Mouse (Mus musculus): ENCODE results near the gene Trim63. TPM values are rescaled to one million over a fixed set of nuclear protein-coding genes. Genes with fewer than 3 reads are reported as not detected.

The Trim63 gene
- polyA plus RNA-seq, 1 experiment: 7.4 TPM

DNA sequence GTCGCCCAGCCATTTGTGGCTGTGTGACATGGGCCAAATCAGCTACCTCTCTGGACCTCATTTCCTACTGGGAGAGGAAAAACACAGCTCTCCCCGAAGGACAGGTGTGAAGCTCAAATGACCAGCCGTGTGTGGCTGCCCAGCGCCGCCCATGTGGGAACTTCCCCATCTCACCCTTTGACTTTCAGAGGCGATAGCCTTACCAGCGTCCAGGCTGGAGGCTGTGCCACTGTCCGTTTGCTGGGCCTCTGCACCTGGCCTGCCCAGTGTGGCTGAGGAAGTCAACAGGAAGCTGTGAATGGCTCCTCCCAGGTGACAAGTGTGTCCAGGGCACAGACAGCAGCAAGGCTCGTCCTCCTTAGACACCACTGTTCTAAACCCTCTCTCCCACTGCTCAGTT lies 3.1 kb upstream of the Trim63 start:
- Histone ChIP-seq H3K36me3 (ENCODE audit: control insufficient read depth, insufficient read depth, low read length) (no peaks in the 10 kb centered on the region), H3K27me3 (replicated peaks; ENCODE audit: control insufficient read depth, insufficient read depth, low read length) (no peaks in the 10 kb centered on the region), H3K4me3 (ENCODE audit: insufficient read depth, low read depth, low read length) (no peak overlapping the region), H3K4me1 (ENCODE audit: control insufficient read depth, insufficient read depth, low read length) (peaks cover 3% of the 10 kb centered on the region; the same call in 1 of the 2 replicates), H3K27ac (ENCODE audit: insufficient read depth, low read depth, low read length) (no peak overlapping the region)
- WGBS: 77% methylated on average over 9 of the region's 9 CpGs
- TF ChIP-seq POLR2A (IDR thresholded peaks at IDR 0.05; ENCODE audit: low read depth, low read length) (no peak), CTCF (conservative IDR thresholded peaks at IDR 0.05; ENCODE audit: insufficient read depth, insufficient read length, low read depth, low read length) (no peak)
- DNase-seq: no peak

DNA sequence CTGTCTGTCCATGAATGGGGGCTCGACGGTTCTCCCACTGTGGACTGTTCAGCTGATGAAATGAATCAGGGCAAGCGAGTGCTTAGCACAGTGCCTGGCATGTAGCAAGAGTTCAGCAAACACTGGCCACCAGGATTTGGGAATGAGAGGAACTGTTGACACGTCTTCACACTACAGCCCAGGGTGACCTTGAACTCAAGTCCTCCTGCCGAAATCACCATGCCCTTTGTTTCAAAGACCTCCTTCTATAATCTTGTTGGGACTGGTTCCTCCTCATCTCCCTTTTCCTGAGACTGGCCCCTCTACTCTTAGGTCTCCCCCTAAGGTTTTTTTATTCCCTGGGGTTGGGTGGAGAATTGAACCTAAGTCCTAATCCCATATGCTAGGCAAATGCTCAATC lies 2.6 kb upstream of the Trim63 start:
- no peaks in the 10 kb centered on the region for H3K27me3 ChIP-seq (replicated peaks; ENCODE audit: control insufficient read depth, insufficient read depth, low read length)
- 92% methylated on average over 5 of the region's 5 CpGs for WGBS
- H3K36me3 ChIP-seq (ENCODE audit: control insufficient read depth, insufficient read depth, low read length): no peaks in the 10 kb centered on the region
- H3K4me3 ChIP-seq (ENCODE audit: insufficient read depth, low read depth, low read length): no peak overlapping the region
- DNase-seq: no peak
- H3K4me1 ChIP-seq (ENCODE audit: control insufficient read depth, insufficient read depth, low read length): no peaks in the 10 kb centered on the region; the same call in 1 of the 2 replicates
- TF ChIP-seq POLR2A (IDR thresholded peaks at IDR 0.05; ENCODE audit: low read depth, low read length): no peak
- no peak for TF ChIP-seq CTCF (conservative IDR thresholded peaks at IDR 0.05; ENCODE audit: insufficient read depth, insufficient read length, low read depth, low read length)
- H3K27ac ChIP-seq (ENCODE audit: insufficient read depth, low read depth, low read length): no peak overlapping the region

DNA sequence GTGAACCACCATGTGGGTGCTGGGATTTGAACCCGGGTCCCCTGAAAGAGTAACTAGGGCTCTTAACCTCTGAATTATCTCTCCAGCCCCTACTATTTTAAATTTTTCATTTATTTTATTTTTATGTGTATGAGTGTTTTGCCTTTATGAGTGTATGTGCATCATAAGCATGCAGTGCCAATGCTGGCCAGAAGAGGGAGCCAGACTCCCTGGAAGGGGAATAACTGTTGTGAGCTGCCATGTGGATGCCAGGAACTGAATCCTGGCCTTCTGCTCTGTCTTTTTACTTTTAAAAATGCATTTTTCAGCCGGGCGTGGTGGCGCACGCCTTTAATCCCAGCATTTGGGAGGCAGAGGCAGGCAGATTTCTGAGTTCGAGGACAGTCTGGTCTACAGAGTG lies 2.0 kb upstream of the Trim63 start:
- WGBS: 95% methylated on average over 6 of the region's 6 CpGs
- TF ChIP-seq POLR2A (IDR thresholded peaks at IDR 0.05; ENCODE audit: low read depth, low read length) (no peak), CTCF (conservative IDR thresholded peaks at IDR 0.05; ENCODE audit: insufficient read depth, insufficient read length, low read depth, low read length) (peak; percentile 26; the same call in 1 of the 2 replicates)
- Histone ChIP-seq H3K4me3 (ENCODE audit: insufficient read depth, low read depth, low read length) (no peak overlapping the region), H3K27me3 (replicated peaks; ENCODE audit: control insufficient read depth, insufficient read depth, low read length) (no peaks in the 10 kb centered on the region), H3K27ac (ENCODE audit: insufficient read depth, low read depth, low read length) (no peak overlapping the region), H3K36me3 (ENCODE audit: control insufficient read depth, insufficient read depth, low read length) (no peaks in the 10 kb centered on the region), H3K4me1 (ENCODE audit: control insufficient read depth, insufficient read depth, low read length) (no peaks in the 10 kb centered on the region; the same call in 1 of the 2 replicates)
- no peak for DNase-seq

DNA sequence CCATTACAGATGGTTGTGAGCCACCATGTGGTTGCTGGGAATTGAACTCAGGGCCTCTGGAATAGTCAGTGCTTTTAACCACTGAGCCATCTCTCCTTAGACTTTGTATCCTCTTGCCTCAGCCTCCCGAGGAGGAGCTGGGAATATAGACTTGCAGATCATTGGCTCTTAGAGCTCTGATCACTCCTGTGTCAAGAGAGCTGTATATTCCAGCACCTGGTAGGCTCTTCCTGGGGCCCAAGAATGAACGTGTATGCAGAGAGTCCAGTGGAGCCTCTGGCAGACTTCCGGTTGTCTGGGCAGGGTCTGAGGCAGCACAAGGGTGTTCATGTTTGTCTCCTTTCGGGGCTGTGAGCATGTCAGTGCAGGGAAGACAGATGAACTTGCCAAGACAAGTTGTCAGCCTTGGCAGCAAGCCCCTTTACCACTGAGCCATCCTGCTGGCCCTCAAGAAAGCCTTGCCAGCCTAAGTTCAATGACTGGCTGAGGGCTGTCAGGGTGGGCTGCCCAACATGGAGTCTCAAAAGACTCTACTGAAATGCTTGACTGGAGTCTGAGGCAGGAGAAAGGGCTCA lies 752 bp upstream of the Trim63 start:
- H3K36me3 ChIP-seq (ENCODE audit: control insufficient read depth, insufficient read depth, low read length): no peaks in the 10 kb centered on the region
- TF ChIP-seq CTCF (conservative IDR thresholded peaks at IDR 0.05; ENCODE audit: insufficient read depth, insufficient read length, low read depth, low read length): no peak
- H3K4me3 ChIP-seq (ENCODE audit: insufficient read depth, low read depth, low read length): no peak overlapping the region
- no peaks in the 10 kb centered on the region for H3K27me3 ChIP-seq (replicated peaks; ENCODE audit: control insufficient read depth, insufficient read depth, low read length)
- WGBS: 84% methylated on average over 4 of the region's 4 CpGs
- no peaks in the 10 kb centered on the region; the same call in 1 of the 2 replicates for H3K4me1 ChIP-seq (ENCODE audit: control insufficient read depth, insufficient read depth, low read length)
- H3K27ac ChIP-seq (ENCODE audit: insufficient read depth, low read depth, low read length): no peak overlapping the region
- no peak for DNase-seq

DNA sequence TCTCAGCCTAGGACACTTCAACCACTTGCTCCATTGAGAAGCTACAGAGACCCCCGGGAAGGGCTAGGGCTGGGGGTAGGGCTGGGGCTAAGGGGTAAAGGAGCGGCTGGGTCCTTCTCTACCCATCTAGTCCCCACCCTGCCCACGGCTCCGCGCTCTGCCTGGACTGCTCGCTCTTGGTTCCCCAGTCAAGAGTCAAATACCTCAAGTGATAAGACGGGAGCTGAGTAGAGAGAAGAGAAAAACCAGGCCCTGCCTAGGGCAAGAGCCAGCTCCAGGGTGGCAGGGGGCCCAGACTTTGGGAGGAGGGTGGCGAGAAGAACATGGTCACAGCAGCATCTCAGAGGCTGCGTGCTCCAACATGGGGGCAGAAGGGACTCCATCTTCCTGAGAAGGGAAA lies 550 bp downstream of the Trim63 start:
- WGBS: 80% methylated on average over 9 of the region's 9 CpGs
- TF ChIP-seq POLR2A (IDR thresholded peaks at IDR 0.05; ENCODE audit: low read depth, low read length) (no peak), CTCF (conservative IDR thresholded peaks at IDR 0.05; ENCODE audit: insufficient read depth, insufficient read length, low read depth, low read length) (no peak)
- no peak overlapping the region for H3K4me3 ChIP-seq (ENCODE audit: insufficient read depth, low read depth, low read length)
- H3K36me3 ChIP-seq (ENCODE audit: control insufficient read depth, insufficient read depth, low read length): no peaks in the 10 kb centered on the region
- no peak overlapping the region for H3K27ac ChIP-seq (ENCODE audit: insufficient read depth, low read depth, low read length)
- no peak for DNase-seq
- H3K4me1 ChIP-seq (ENCODE audit: control insufficient read depth, insufficient read depth, low read length): no peaks in the 10 kb centered on the region
- no peaks in the 10 kb centered on the region for H3K27me3 ChIP-seq (replicated peaks; ENCODE audit: control insufficient read depth, insufficient read depth, low read length)

DNA sequence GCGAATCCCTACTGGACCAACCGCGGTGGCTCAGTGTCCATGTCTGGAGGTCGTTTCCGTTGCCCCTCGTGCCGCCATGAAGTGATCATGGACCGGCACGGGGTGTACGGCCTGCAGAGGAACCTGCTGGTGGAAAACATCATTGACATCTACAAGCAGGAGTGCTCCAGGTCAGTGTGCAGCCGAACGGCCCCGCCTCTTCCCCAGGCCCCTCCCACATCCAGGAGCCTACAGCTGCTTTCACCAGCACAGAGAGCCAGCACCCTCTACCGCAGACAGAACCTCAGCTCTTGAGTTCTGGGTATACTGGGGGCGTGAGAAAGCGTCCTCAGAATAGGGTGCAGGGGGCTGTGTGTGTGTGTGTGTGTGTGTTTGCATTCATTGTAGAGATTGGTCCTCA lies 1.5 kb downstream of the Trim63 start:
- DNase-seq: peak; percentile 46
- TF ChIP-seq POLR2A (IDR thresholded peaks at IDR 0.05; ENCODE audit: low read depth, low read length) (no peak), CTCF (conservative IDR thresholded peaks at IDR 0.05; ENCODE audit: insufficient read depth, insufficient read length, low read depth, low read length) (no peak)
- H3K36me3 ChIP-seq (ENCODE audit: control insufficient read depth, insufficient read depth, low read length): no peaks in the 10 kb centered on the region
- no peak overlapping the region for H3K4me3 ChIP-seq (ENCODE audit: insufficient read depth, low read depth, low read length)
- H3K4me1 ChIP-seq (ENCODE audit: control insufficient read depth, insufficient read depth, low read length): no peaks in the 10 kb centered on the region
- H3K27me3 ChIP-seq (replicated peaks; ENCODE audit: control insufficient read depth, insufficient read depth, low read length): no peaks in the 10 kb centered on the region
- H3K27ac ChIP-seq (ENCODE audit: insufficient read depth, low read depth, low read length): no peak overlapping the region
- WGBS: 55% methylated on average over 16 of the region's 16 CpGs

DNA sequence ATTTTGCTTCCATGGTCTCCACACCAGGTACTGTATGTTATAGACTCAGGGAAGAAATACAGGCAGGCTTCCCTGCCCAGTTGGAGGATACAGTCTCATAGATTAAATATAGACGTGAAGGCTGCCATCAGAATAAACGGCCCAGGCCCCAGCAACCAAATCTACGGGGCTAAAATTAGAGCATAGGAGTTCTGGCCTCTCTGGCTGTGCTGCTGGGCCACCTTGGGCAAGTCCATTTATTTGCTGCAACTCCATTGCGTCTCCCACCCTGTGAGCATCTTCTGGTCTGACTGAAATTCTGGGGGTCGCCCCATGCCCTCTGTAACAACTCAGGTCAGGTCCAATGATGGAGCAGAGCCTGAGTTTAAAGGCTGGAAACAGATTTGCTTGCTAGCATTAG lies 4.2 kb downstream of the Trim63 start:
- no peak overlapping the region for H3K4me3 ChIP-seq (ENCODE audit: insufficient read depth, low read depth, low read length)
- WGBS: 91% methylated on average over 5 of the region's 5 CpGs

More for the DNA sequence above, 4.2 kb downstream of the Trim63 start:
- Histone ChIP-seq H3K27me3 (replicated peaks; ENCODE audit: control insufficient read depth, insufficient read depth, low read length) (no peaks in the 10 kb centered on the region), H3K4me1 (ENCODE audit: control insufficient read depth, insufficient read depth, low read length) (no peaks in the 10 kb centered on the region), H3K27ac (ENCODE audit: insufficient read depth, low read depth, low read length) (no peak overlapping the region), H3K36me3 (ENCODE audit: control insufficient read depth, insufficient read depth, low read length) (no peaks in the 10 kb centered on the region)
- DNase-seq: no peak
- no peak for TF ChIP-seq CTCF (conservative IDR thresholded peaks at IDR 0.05; ENCODE audit: insufficient read depth, insufficient read length, low read depth, low read length)
- no peak for TF ChIP-seq POLR2A (IDR thresholded peaks at IDR 0.05; ENCODE audit: low read depth, low read length)

All from kidney, adult 2 months (tissue).